Mouse (Mus musculus) layer of hippocampus, postnatal 10 days (tissue): Measurements from ENCODE around the gene Fpgs. TPM values are rescaled to one million over a fixed set of nuclear protein-coding genes. Genes with fewer than 3 reads are reported as not detected.

ENCODE experiments used
- DNase-seq, 2 experiments: peaks; one replicate each; pipeline ENCODE4 v3.0.0; 2021; ENCODE audit warnings: low spot score in 2 of 2
- total RNA-seq, 2 experiments: library from RNA; stranded (reverse); gene quantifications; 2 replicates each; pipeline ENCODE4 v1.2.3; 2021

Fpgs gene
- total RNA-seq, 2 experiments from 2014 or later: 17.1 to 17.2 TPM

DNA sequence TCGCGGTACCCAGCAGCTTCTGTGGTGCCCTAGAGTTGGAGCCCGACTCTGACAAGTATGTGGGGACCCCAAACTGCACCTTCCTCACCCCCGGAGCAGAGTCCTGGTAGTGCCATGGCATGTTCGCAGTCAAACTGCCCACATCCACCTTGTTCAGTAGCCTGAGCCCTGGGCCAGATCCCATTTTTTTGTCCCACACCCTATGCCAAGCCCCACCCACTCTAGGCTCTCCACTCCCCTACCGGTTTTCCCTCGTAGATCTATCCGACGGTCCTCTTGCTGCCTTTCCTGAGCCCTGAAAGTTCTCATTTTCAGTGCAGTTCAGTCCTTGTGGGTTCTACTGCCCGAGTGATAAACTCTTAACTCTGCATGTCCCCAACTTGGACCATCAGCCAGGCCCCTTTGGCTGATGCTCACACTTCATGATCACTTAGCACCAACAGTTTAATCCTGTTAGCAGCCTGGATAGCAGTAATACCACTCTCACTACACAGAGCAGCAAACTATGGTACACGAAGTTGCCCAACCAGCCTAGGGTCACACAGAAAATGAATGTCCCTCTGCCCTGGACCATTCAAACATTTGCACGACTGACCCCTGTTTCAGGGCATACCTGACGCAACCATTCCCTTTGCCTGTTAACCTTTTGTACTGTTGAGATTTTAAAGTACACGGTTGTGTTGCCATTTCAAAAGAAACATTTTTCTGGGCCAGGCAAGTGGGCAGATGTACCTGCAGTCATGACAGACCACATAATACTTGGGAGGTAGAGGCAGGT is 2.8 kb downstream of the Fpgs start:
- no peak for DNase-seq

- no peak for DNase-seq
Observed at GRCm38 (mm10) chr2:32699680-32700079, 4.3 kb downstream of the Fpgs start.

GRCm38 (mm10) chr2:32694691-32695090 is 9.3 kb downstream of the Fpgs start:
- no peak for DNase-seq

- DNase-seq: peak; percentile 97 to 98
Observed at GRCm38 (mm10) chr2:32693823-32694411, 10.0 kb downstream of the Fpgs start.

GRCm38 (mm10) chr2:32693282-32693681 is 10.7 kb downstream of the Fpgs start:
- DNase-seq: no peak

DNA sequence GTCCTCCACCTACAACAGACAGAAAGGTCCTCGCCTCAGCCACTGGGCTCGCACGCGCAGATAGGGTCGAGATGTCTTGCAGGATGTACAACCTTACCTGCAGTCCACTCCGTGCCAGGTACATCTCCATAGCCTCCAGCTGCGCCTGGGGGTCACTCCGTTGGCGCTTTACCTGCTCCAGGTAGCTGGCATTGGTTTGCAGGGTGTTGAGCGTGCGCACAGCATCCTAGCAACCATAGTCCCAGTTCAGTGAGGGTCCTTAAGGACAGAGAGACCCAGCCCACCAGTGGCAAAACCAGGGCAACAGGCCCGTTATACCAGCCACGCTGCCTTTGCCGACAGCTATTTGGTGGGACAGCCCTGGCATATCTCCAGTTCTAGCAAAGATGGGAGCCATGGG is 11.4 kb downstream of the Fpgs start:
- no peak for DNase-seq

DNA sequence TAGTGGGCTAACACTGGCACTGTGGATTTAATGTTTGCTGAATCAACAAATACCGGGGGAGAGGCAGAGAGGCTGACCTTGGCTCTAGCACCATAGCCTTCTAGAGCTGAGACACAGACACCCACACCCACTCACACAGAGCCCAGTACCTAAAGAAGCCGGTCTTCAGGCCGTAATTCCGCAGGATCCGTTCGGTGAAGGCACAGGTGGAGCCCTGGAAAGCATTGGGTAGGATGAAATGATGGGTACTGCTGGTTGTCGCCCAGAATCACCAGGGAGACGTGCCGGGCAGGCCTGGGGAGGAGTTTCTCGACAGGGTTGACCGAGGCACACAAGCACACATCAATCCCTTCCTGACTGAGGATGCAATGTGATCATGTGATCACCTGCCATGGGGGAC is 12.9 kb downstream of the Fpgs start:
- no peak for DNase-seq

DNA sequence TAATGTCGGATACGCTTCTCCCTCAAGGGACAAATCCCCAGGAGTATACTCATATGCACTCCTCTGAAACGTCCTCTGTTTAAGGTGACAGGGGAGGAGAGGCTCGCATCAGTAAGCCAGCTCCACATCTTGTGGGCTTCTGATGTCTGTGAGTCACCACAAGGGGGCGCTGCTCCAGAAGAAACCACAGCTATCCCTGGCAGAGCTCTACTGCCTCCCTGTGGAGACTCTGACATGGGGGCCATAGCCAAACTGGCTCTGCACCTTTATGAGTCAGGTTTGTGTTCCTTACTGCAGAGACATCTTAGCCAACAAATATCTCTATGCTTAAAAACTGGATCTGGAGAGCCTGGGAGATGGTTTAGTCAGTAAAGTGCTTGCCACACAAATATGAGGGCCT is 14.5 kb downstream of the Fpgs start:
- peak; percentile 92 to 94 for DNase-seq

DNA sequence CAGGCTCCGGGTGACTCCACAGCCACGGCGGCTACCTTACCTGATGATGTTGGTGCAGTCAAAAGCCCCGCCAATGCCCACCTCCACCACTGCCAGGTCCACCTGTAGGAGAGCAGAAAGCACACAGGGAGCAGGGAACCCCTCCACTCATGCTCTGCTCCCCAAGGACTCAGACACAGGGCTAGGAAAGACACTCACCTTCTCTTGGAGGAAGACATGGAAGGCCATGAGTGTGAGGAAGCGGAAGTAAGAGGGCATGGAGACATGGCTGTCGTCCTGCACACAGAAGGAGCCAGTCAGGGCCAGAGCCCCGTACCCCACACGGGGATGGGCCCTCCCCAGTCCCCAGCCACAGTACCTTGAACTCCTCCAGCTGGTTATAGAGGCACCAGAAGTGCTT is 16.4 kb downstream of the Fpgs start:
- no peak for DNase-seq

DNA sequence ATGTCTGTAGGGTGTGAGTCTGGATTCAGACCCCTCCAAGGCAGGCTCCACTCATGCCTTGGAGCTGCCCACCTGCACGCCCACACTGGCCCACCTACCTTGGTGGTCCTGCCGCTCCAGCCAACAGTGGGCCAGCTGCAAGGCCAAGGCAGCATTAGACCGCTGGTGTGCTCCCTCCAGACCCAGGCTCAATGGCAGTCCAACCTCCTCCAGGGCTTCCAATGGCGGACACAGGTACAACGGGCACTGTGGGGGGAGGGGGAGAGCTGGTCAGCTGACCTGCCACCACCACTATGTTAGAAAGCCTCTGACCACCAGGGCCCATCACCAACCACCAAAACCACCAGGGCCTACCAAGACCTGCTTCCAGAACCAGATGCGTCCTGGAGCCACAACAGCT is 17.3 kb downstream of the Fpgs start:
- no peak for DNase-seq

- DNase-seq: no peak
Observed at GRCm38 (mm10) chr2:32685807-32686206, 18.1 kb downstream of the Fpgs start.

DNA sequence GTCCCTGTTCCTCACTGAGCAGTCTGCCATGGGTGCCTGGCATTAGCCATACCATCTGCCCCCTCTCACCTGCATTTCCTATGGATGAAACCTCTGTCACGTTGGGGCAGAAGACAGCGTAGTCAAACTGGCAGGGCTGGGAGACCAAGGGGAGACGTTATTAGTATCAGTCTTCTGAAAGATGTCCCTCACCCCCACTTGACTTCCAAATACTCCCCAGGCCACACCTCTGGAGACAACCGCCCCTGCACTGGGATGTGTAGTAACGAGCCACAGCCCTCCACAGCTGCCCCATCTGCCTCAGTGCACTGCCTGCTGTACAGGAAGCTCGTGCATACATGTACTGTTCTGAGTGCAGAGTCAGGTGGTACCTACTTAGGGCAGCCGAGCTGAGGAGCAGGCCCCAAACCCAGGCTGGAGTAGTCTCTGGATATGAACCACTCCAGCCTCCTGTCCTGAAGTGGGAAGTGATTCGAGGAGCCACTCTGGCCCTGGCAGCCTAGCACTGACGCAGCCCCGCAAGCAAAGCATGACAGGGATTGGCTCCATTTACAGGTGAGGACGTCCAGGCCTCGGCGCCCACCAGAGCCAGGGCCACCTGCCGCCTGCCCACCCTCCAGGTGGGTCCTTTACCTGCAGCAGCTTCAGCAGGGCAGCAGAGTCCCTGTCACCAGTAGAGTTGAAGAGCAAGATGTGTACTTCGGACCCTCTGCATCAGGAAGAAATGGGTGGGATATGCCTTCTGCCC is 19.1 kb downstream of the Fpgs start:
- DNase-seq: no peak

DNA sequence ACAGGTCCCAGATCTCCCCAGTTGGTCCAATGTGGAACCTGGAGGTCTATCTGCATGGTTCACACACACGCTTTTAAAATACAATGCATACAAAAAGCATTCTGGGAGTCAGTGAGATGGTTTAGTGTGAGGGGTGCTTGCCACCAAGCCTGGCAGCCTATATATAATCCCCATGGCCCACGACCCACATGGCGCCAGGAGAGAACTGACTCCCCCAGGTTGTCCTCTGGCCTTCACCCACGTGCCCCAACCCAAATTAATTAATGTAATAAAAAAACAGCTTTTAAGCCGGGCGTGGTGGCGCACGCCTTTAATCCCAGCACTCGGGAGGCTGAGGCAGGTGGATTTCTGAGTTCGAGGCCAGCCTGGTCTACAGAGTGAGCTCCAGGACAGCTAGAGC is 20.2 kb downstream of the Fpgs start:
- no peak for DNase-seq

DNA sequence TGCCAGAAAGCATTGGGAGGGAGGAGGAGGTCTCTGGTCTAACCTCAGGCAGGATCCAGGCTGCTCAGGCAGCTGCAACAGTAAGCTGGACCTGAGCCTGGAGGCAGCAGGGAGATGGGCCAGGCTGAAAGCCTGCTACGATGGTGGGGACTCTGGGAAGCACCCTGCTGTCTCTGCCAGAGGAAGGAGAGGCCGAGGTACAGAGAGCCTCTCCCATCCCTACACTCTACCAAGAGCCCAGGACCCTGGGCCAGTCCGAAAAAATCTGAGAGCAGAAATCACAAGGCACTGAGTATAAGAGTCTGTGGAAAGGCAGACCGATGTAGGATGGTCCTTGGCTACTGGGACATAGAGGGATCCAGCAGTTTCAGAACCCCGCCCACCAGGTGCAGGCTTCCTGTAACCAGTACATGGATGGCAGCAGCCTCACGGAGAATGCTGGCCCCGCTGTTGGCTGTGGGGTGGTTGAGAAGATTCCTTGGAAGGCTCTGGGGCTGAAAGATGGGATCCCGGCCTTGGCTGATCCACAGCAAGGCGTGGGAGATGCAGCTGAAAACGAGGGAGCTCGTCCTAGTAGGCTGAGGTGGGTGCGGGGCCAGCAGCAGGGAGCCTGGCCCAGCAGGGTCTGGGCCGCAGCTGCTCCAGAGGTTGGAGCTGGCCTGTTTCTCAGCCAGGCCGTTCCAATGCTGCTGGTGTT is 21.1 kb downstream of the Fpgs start:
- DNase-seq: no peak

DNA sequence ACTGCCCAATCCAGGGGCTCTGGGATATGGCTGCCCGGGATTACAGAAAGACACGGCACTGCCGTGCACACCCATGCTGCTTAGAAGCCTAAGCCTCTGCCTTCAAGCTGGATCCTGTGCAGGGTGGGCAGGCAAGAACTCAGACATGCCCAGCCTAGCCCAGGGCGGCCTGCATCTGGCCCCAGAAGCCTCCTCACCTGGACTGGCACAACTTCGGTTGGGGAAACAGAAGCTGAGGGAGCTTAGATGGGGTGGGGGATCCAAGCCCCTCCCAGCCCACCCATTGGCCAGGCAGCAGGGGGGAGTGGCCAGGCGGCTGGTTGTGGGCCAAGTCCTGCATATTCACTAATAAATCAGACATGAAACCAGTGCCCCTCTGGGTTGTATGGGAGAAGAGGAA is 22.2 kb downstream of the Fpgs start:
- DNase-seq: no peak

DNA sequence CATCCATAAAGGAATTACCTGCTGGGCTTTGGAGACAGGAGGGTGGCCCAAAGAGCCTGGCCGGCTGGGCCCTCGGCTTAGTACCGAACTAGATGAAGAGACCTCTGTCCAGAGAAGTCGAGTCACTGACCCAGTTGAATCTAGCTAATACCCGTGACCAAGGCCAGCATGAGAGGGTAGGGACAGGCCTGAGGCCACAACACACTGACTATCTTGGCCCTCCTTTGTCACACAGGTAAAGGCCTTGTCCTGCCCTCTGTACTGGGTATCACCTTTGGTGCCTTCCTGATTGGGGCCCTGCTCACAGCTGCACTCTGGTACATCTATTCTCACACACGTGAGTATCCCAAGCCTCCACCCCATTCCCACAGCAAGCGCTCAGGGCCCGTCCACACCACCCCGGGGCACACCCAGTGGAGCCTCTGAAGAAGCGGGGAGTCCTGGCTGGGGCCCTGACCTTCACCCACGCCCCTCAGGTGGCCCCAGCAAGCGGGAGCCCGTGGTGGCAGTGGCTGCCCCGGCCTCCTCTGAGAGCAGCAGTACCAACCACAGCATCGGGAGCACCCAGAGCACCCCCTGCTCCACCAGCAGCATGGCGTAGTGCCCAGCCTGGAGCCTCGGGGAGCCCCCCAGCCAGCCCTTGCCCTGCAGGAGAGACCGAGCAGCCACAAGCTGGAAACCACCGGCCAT is 22.8 kb downstream of the Fpgs start:
- DNase-seq: no peak

GRCm38 (mm10) chr2:32680051-32680451 is 23.9 kb downstream of the Fpgs start:
- DNase-seq: no peak

DNA sequence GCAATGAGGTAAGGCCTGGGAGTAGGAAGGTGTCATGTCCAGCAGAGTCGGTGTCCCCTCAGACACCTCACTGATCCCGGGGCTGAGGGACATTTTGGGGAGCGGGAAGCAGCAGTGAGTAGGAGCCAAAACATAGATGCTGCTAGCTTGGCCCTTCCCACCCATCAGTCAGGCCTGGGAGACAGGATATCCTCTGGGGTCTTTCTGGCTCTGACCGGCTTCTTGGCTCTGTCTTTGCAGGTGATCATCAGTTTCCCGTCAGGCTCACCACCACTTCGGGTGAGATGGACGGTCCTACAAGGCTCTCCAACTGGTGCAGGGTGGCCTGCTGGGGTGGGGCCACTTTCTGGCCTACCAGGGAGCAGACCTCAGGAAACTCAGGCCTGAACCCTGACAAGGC is 26.3 kb downstream of the Fpgs start:
- DNase-seq: no peak

DNA sequence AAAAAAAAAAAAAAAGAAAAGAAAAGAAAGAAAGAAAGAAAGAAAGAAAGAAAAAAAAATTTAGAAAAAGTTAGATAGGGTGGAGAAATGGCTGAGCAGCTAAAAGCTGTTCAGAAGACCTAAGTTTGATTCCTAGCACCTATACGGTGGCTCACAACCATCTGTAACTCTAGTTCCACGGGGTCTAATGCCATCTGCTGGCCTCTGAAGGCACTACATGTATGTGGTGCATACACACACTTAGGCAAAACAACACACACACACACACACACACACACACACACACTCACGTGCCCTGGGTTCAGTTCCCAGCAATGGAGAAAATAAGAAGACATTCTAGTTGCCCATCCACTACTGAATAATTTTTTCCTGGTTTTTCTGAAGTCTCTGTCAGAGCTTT is 27.1 kb downstream of the Fpgs start:
- no peak for DNase-seq

DNA sequence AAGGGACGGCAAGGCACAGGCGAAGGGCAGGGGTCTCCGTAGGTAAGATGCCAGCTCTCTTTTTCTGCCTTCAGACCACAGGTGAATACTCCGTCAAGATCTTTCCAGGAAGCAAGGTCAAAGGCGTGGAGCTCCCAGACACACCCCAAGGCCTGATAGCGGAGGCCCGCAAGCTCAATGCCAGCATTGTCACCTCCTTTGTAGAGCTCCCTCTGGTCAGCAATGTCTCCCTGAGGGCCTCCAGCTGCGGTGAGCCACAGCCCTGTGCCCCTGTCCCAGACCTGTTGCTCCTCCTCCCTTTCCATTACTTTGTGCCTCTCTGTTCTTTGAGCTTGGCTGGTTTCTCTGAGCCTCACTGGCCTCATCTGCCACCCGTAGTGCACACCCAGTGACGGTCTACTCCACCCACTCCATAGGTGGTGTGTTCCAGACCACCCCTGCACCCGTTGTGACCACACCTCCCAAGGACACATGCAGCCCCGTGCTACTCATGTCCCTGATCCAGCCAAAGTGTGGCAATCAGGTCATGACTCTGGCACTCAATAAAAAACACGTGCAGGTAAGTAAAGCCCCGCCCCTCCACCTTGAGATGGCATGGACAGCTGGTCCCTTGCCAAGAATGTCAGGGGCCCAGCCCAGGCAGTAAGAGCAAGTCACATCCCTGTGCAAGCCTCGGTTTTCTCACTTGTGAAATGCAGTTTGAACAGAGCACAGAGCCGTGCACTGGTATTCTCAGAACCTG is 30.6 kb downstream of the Fpgs start:
- DNase-seq: no peak
